Mouse (Mus musculus): ENCODE data around the gene Rbak. TPM values are rescaled to one million over a fixed set of nuclear protein-coding genes. Genes with fewer than 3 reads are reported as not detected.
"Not testable (repeated sequence)": the region's sequence is repeated elsewhere in the genome, so short reads cannot be mapped to it uniquely, and the experiment has no call there.

The Rbak gene
- total RNA-seq (2017): 12.0 and 12.5 TPM in 2 replicates

- peak; percentile 70 for ATAC-seq (ENCODE audit: extremely low read depth, insufficient number of reproducible peaks, low FRiP score, poor library complexity, severe bottlenecking)
Observed at GRCm38 (mm10) chr5:143180255-143181076, at the start of gene Rbak, which contains the start of gene Spdye4b. Gene Rbak, minus strand, starts transcription at chr5:143180775. Gene Spdye4b, plus strand, starts transcription at chr5:143181017.

GRCm38 (mm10) chr5:143226790-143227189 lies 46.2 kb upstream of the Rbak start, which contains the start of gene Spdye4a:
Gene Spdye4a, minus strand, starts transcription at chr5:143226890.
- ATAC-seq (ENCODE audit: extremely low read depth, insufficient number of reproducible peaks, low FRiP score, poor library complexity, severe bottlenecking): no peak

GRCm38 (mm10) chr5:143222287-143222686 lies 41.7 kb upstream of the Rbak start:
- ATAC-seq (ENCODE audit: extremely low read depth, insufficient number of reproducible peaks, low FRiP score, poor library complexity, severe bottlenecking): no peak

GRCm38 (mm10) chr5:143220996-143221395 lies 40.4 kb upstream of the Rbak start:
- ATAC-seq (ENCODE audit: extremely low read depth, insufficient number of reproducible peaks, low FRiP score, poor library complexity, severe bottlenecking): no peak

GRCm38 (mm10) chr5:143213832-143214231 lies 33.3 kb upstream of the Rbak start:
- ATAC-seq (ENCODE audit: extremely low read depth, insufficient number of reproducible peaks, low FRiP score, poor library complexity, severe bottlenecking): no peak

GRCm38 (mm10) chr5:143205015-143205414 lies 24.4 kb upstream of the Rbak start:
- ATAC-seq (ENCODE audit: extremely low read depth, insufficient number of reproducible peaks, low FRiP score, poor library complexity, severe bottlenecking): no peak

GRCm38 (mm10) chr5:143196506-143196905 lies 15.9 kb upstream of the Rbak start:
- no peak for ATAC-seq (ENCODE audit: extremely low read depth, insufficient number of reproducible peaks, low FRiP score, poor library complexity, severe bottlenecking)

- ATAC-seq (ENCODE audit: extremely low read depth, insufficient number of reproducible peaks, low FRiP score, poor library complexity, severe bottlenecking): no peak
Observed at GRCm38 (mm10) chr5:143195166-143195565, 14.6 kb upstream of the Rbak start.

GRCm38 (mm10) chr5:143194747-143195146 lies 14.2 kb upstream of the Rbak start:
- not testable (repeated sequence) for ATAC-seq (ENCODE audit: extremely low read depth, insufficient number of reproducible peaks, low FRiP score, poor library complexity, severe bottlenecking)

GRCm38 (mm10) chr5:143192806-143193205 lies 12.2 kb upstream of the Rbak start:
- no peak for ATAC-seq (ENCODE audit: extremely low read depth, insufficient number of reproducible peaks, low FRiP score, poor library complexity, severe bottlenecking)

- not testable (repeated sequence) for ATAC-seq (ENCODE audit: extremely low read depth, insufficient number of reproducible peaks, low FRiP score, poor library complexity, severe bottlenecking)
Observed at GRCm38 (mm10) chr5:143188014-143188413, 7.4 kb upstream of the Rbak start.

GRCm38 (mm10) chr5:143179179-143179578 lies 1.4 kb downstream of the Rbak start:
- no peak for ATAC-seq (ENCODE audit: extremely low read depth, insufficient number of reproducible peaks, low FRiP score, poor library complexity, severe bottlenecking)

GRCm38 (mm10) chr5:143177541-143178200 lies 2.9 kb downstream of the Rbak start:
- no peak for ATAC-seq (ENCODE audit: extremely low read depth, insufficient number of reproducible peaks, low FRiP score, poor library complexity, severe bottlenecking)

GRCm38 (mm10) chr5:143175970-143176369 lies 4.6 kb downstream of the Rbak start:
- no peak for ATAC-seq (ENCODE audit: extremely low read depth, insufficient number of reproducible peaks, low FRiP score, poor library complexity, severe bottlenecking)

- peak; percentile 40; the same call in 1 of the 2 replicates for ATAC-seq (ENCODE audit: extremely low read depth, insufficient number of reproducible peaks, low FRiP score, poor library complexity, severe bottlenecking)
Observed at GRCm38 (mm10) chr5:143165508-143166070, 15.0 kb downstream of the Rbak start.

- no peak for ATAC-seq (ENCODE audit: extremely low read depth, insufficient number of reproducible peaks, low FRiP score, poor library complexity, severe bottlenecking)
Observed at GRCm38 (mm10) chr5:143155534-143155933, 25.0 kb downstream of the Rbak start.

- ATAC-seq (ENCODE audit: extremely low read depth, insufficient number of reproducible peaks, low FRiP score, poor library complexity, severe bottlenecking): no peak
Observed at GRCm38 (mm10) chr5:143153756-143154155, 26.8 kb downstream of the Rbak start.

GRCm38 (mm10) chr5:143150044-143150443 lies 30.5 kb downstream of the Rbak start:
- ATAC-seq (ENCODE audit: extremely low read depth, insufficient number of reproducible peaks, low FRiP score, poor library complexity, severe bottlenecking): no peak

GRCm38 (mm10) chr5:143149536-143149935 lies 31.0 kb downstream of the Rbak start:
- ATAC-seq (ENCODE audit: extremely low read depth, insufficient number of reproducible peaks, low FRiP score, poor library complexity, severe bottlenecking): no peak

GRCm38 (mm10) chr5:143148661-143149060 lies 31.9 kb downstream of the Rbak start:
- ATAC-seq (ENCODE audit: extremely low read depth, insufficient number of reproducible peaks, low FRiP score, poor library complexity, severe bottlenecking): no peak

Data from neutrophil, adult 5-6 weeks (primary cell).